Mouse (Mus musculus) CD4-positive, CD25-positive, alpha-beta regulatory T cell, adult 2 months (primary cell): Measurements from ENCODE around the gene Slc13a5.

Source experiments
- DNase-seq: peaks from one replicate; pipeline ENCODE4 v3.0.0-alpha.2; 2012; ENCODE audit warnings: low read depth, low spot score

Gene Slc13a5

GRCm38 (mm10) chr11:72265483-72265882 is 1.5 kb downstream of the Slc13a5 start:
- DNase-seq: no peak

- DNase-seq: no peak
These were observed 10.6 kb downstream of the Slc13a5 start for GRCm38 (mm10) chr11:72256441-72256840.

- no peak for DNase-seq
These were observed 11.4 kb downstream of the Slc13a5 start for GRCm38 (mm10) chr11:72255629-72256028.

- DNase-seq: no peak
These were observed 21.7 kb downstream of the Slc13a5 start for GRCm38 (mm10) chr11:72245196-72245753.

- no peak for DNase-seq
These were observed 26.8 kb downstream of the Slc13a5 start for GRCm38 (mm10) chr11:72240062-72240860.

- no peak for DNase-seq
These were observed 33.0 kb downstream of the Slc13a5 start for GRCm38 (mm10) chr11:72234013-72234412.

GRCm38 (mm10) chr11:72232991-72233390 is 34.0 kb downstream of the Slc13a5 start:
- no peak for DNase-seq

GRCm38 (mm10) chr11:72232068-72232467 is 35.0 kb downstream of the Slc13a5 start:
- no peak for DNase-seq

GRCm38 (mm10) chr11:72228513-72228912 is 38.5 kb downstream of the Slc13a5 start:
- DNase-seq: no peak

- no peak for DNase-seq
These were observed 40.1 kb downstream of the Slc13a5 start for GRCm38 (mm10) chr11:72226901-72227300.

GRCm38 (mm10) chr11:72226020-72226791 is 40.8 kb downstream of the Slc13a5 start:
- DNase-seq: no peak

- peak; percentile 87 for DNase-seq
These were observed 42.2 kb downstream of the Slc13a5 start for GRCm38 (mm10) chr11:72224865-72225264.

- no peak for DNase-seq
These were observed 43.6 kb downstream of the Slc13a5 start for GRCm38 (mm10) chr11:72223414-72223813.

GRCm38 (mm10) chr11:72221278-72221677 is 45.7 kb downstream of the Slc13a5 start:
- DNase-seq: peak; percentile 88

- DNase-seq: no peak
These were observed 49.9 kb downstream of the Slc13a5 start for GRCm38 (mm10) chr11:72217116-72217515.

GRCm38 (mm10) chr11:72215410-72215797 is 51.6 kb downstream of the Slc13a5 start, which contains the start of gene Med31:
TSS of gene Med31 (minus strand) at chr11:72215592.
- peak; percentile 90 for DNase-seq

- DNase-seq: peak; percentile 98
These were observed 52.2 kb downstream of the Slc13a5 start for GRCm38 (mm10) chr11:72214591-72215409.

GRCm38 (mm10) chr11:72207834-72208377 is 59.1 kb downstream of the Slc13a5 start:
- no peak for DNase-seq

GRCm38 (mm10) chr11:72207204-72207833 is 59.7 kb downstream of the Slc13a5 start, which contains the start of the genes 4933427D14Rik and Txndc17:
TSS of gene 4933427D14Rik (minus strand) at chr11:72207459.
TSS of gene Txndc17 (plus strand) at chr11:72207547.
- peak; percentile 85 for DNase-seq
